Mouse (Mus musculus) embryonic facial prominence, embryonic 13.5 days (tissue): ENCODE results near the gene Rnf10. TPM values are rescaled to one million over a fixed set of nuclear protein-coding genes. Genes with fewer than 3 reads are reported as not detected.

ENCODE experiments used
- ATAC-seq: fragments of 200-750 bp; cut with Nextera tagmentation; 2 replicates; pipeline ENCODE4 v1.8.0; 2017; ENCODE audit warnings: low read depth; ENCODE audit not compliant: insufficient number of reproducible peaks, insufficient read depth, low FRiP score, low TSS enrichment
- H3K27ac ChIP-seq: fragments of 300-500 bp; sonication (generic); 2 replicates; pipeline ENCODE4 v1.5.1; 2015; ENCODE audit warnings: moderate library complexity, mild to moderate bottlenecking, inconsistent platforms
- H3K27me3 ChIP-seq: fragments of 300-500 bp; sonication (generic); 2 replicates; pipeline ENCODE4 v1.6.1; 2015; ENCODE audit warnings: mild to moderate bottlenecking, inconsistent platforms
- H3K36me3 ChIP-seq: fragments of 300-500 bp; sonication (generic); 2 replicates; pipeline ENCODE4 v1.6.1; 2015; ENCODE audit warnings: mild to moderate bottlenecking, inconsistent platforms
- H3K4me1 ChIP-seq: fragments of 300-500 bp; sonication (generic); 2 replicates; pipeline ENCODE4 v1.6.1; 2015; ENCODE audit warnings: inconsistent platforms
- H3K4me2 ChIP-seq: fragments of 300-500 bp; sonication (generic); 2 replicates; pipeline ENCODE4 v1.6.1; 2015; ENCODE audit warnings: moderate library complexity, mild to moderate bottlenecking, inconsistent platforms
- H3K4me3 ChIP-seq: fragments of 300-500 bp; sonication (generic); 2 replicates; pipeline ENCODE4 v1.5.1; 2015; ENCODE audit warnings: mild to moderate bottlenecking, inconsistent platforms
- H3K9ac ChIP-seq: fragments of 300-500 bp; sonication (generic); 2 replicates; pipeline ENCODE4 v1.6.1; 2015; ENCODE audit warnings: mild to moderate bottlenecking, inconsistent platforms
- H3K9me3 ChIP-seq: fragments of 300-500 bp; sonication (generic); 2 replicates; pipeline ENCODE4 v1.6.1; 2016; ENCODE audit warnings: inconsistent platforms
- WGBS: fragments of 180-500 bp; shearing (Covaris S2); methylation state at CpG from one replicate; pipeline ENCODE4 v1.1.7; 2015; ENCODE audit warnings: mixed read lengths; 5-methylcytosine and 5-hydroxymethylcytosine counted together
- polyA plus RNA-seq: library from polyadenylated mRNA; unstranded; fragments of >200 nt; fragmentation: Nextera tagmentation; extraction: Ambion mirVana; gene quantifications from 2 replicates; pipeline ENCODE4 v1.2.1, GENCODE M21; 2015

Gene Rnf10
- polyA plus RNA-seq, 1 experiment from 2014 or later = 136 TPM

GRCm38 (mm10) chr5:115300792-115301614, 28.3 kb upstream of the Rnf10 start, which contains the start of gene Dynll1:
Dynll1 (minus strand) TSS chr5:115300999.
- Histone ChIP-seq H3K9ac (peak within 1 kb of the TSS; percentile 94), H3K4me1 (peaks cover 32% of the 10 kb centered on the region), H3K4me3 (peak within 1 kb of the TSS; percentile 90), H3K9me3 (no peaks in the 10 kb centered on the region), H3K4me2 (peak within 1 kb of the TSS; percentile 78), H3K36me3 (peaks cover 32% of the 10 kb centered on the region), H3K27me3 (no peaks in the 10 kb centered on the region), H3K27ac (peak within 1 kb of the TSS; percentile 95)
- under 1% methylated on average over 64 of the region's 66 CpGs for WGBS
- peak; percentile 97 for ATAC-seq

GRCm38 (mm10) chr5:115300035-115300744, 27.5 kb upstream of the Rnf10 start:
- peak; percentile 11; the same call in 1 of the 2 replicates for ATAC-seq
- H3K36me3 ChIP-seq = peaks cover 40% of the 10 kb centered on the region
- no peaks in the 10 kb centered on the region for H3K9me3 ChIP-seq
- peak overlapping the region; percentile 95 for H3K27ac ChIP-seq
- peak overlapping the region; percentile 78 for H3K4me2 ChIP-seq
- H3K9ac ChIP-seq = peak overlapping the region; percentile 94
- under 1% methylated on average over 45 of the region's 46 CpGs for WGBS
- peaks cover 34% of the 10 kb centered on the region for H3K4me1 ChIP-seq
- H3K27me3 ChIP-seq = no peaks in the 10 kb centered on the region
- peak overlapping the region; percentile 90 for H3K4me3 ChIP-seq

GRCm38 (mm10) chr5:115296347-115296746, 23.6 kb upstream of the Rnf10 start:
- 85% methylated on average over 10 of the region's 10 CpGs for WGBS
- H3K4me3 ChIP-seq = no peak overlapping the region
- no peak for ATAC-seq
- no peak overlapping the region for H3K4me2 ChIP-seq
- H3K4me1 ChIP-seq = peaks cover 26% of the 10 kb centered on the region
- H3K9me3 ChIP-seq = no peaks in the 10 kb centered on the region
- no peak overlapping the region for H3K9ac ChIP-seq
- peak overlapping the region; percentile 18; the same call in 1 of the 2 replicates for H3K27ac ChIP-seq
- peaks cover 73% of the 10 kb centered on the region for H3K36me3 ChIP-seq
- no peaks in the 10 kb centered on the region for H3K27me3 ChIP-seq

- Histone ChIP-seq H3K4me1 (peaks cover 20% of the 10 kb centered on the region), H3K27me3 (no peaks in the 10 kb centered on the region), H3K4me3 (no peak overlapping the region), H3K4me2 (no peak overlapping the region), H3K9me3 (no peaks in the 10 kb centered on the region), H3K36me3 (peaks cover 90% of the 10 kb centered on the region), H3K9ac (no peak overlapping the region), H3K27ac (no peak overlapping the region)
- WGBS = 86% methylated on average over 8 of the region's 8 CpGs
- no peak for ATAC-seq
Measured at GRCm38 (mm10) chr5:115294173-115294572, 21.5 kb upstream of the Rnf10 start.

- Histone ChIP-seq H3K27ac (no peak overlapping the region), H3K4me1 (peaks cover 5% of the 10 kb centered on the region), H3K4me2 (no peak overlapping the region), H3K4me3 (no peak overlapping the region), H3K36me3 (peaks cover 48% of the 10 kb centered on the region), H3K9ac (no peak overlapping the region), H3K9me3 (no peaks in the 10 kb centered on the region), H3K27me3 (no peaks in the 10 kb centered on the region)
- WGBS = 88% methylated on average over 3 of the region's 3 CpGs
- ATAC-seq = no peak
Measured at GRCm38 (mm10) chr5:115284735-115285134, 12.0 kb upstream of the Rnf10 start.

GRCm38 (mm10) chr5:115280050-115280687, 7.5 kb upstream of the Rnf10 start:
- H3K27ac ChIP-seq = no peak overlapping the region
- peak overlapping the region; percentile 87 for H3K4me2 ChIP-seq
- ATAC-seq = no peak
- WGBS = 10% methylated on average over 17 of the region's 17 CpGs
- peak overlapping the region; percentile 87 for H3K9ac ChIP-seq
- no peaks in the 10 kb centered on the region for H3K9me3 ChIP-seq
- H3K36me3 ChIP-seq = peaks cover 17% of the 10 kb centered on the region
- H3K4me1 ChIP-seq = peaks cover 5% of the 10 kb centered on the region
- H3K4me3 ChIP-seq = peak overlapping the region; percentile 95
- H3K27me3 ChIP-seq = no peaks in the 10 kb centered on the region

- ATAC-seq = peak; percentile 74
Measured at GRCm38 (mm10) chr5:115279226-115280049, 6.7 kb upstream of the Rnf10 start, which contains the start of gene Coq5. Coq5 (plus strand) TSS chr5:115279666.

GRCm38 (mm10) chr5:115278785-115279184, 6.1 kb upstream of the Rnf10 start:
- Histone ChIP-seq H3K9ac (no peak overlapping the region), H3K9me3 (no peaks in the 10 kb centered on the region), H3K4me3 (no peak overlapping the region), H3K27me3 (no peaks in the 10 kb centered on the region), H3K36me3 (peaks cover 5% of the 10 kb centered on the region), H3K4me2 (no peak overlapping the region), H3K27ac (no peak overlapping the region), H3K4me1 (peaks cover 5% of the 10 kb centered on the region)
- ATAC-seq = no peak
- 47% methylated on average over 2 of the region's 2 CpGs for WGBS

More at GRCm38 (mm10) chr5:115279226-115280049, 6.7 kb upstream of the Rnf10 start, which contains the start of gene Coq5:
- Histone ChIP-seq H3K9ac (peak within 1 kb of the TSS; percentile 87), H3K36me3 (peaks cover 11% of the 10 kb centered on the region), H3K4me2 (peak within 1 kb of the TSS; percentile 87), H3K27ac (no peak within 1 kb of the TSS), H3K9me3 (no peaks in the 10 kb centered on the region), H3K4me1 (peaks cover 5% of the 10 kb centered on the region), H3K27me3 (no peaks in the 10 kb centered on the region), H3K4me3 (peak within 1 kb of the TSS; percentile 95)
- WGBS = 4% methylated on average over 45 of the region's 45 CpGs

- no peak overlapping the region for H3K4me2 ChIP-seq
- WGBS = 78% methylated on average over 1 of the region's 1 CpGs
- no peak for ATAC-seq
Measured at GRCm38 (mm10) chr5:115278053-115278452, 5.4 kb upstream of the Rnf10 start.

GRCm38 (mm10) chr5:115275998-115276397, 3.3 kb upstream of the Rnf10 start:
- no peak overlapping the region for H3K9ac ChIP-seq

More at GRCm38 (mm10) chr5:115278053-115278452, 5.4 kb upstream of the Rnf10 start:
- H3K27me3 ChIP-seq = no peaks in the 10 kb centered on the region
- no peak overlapping the region for H3K27ac ChIP-seq
- peaks cover 9% of the 10 kb centered on the region for H3K4me1 ChIP-seq
- no peak overlapping the region for H3K4me3 ChIP-seq
- no peak overlapping the region for H3K9ac ChIP-seq
- no peaks in the 10 kb centered on the region for H3K9me3 ChIP-seq
- no peaks in the 10 kb centered on the region for H3K36me3 ChIP-seq

More at GRCm38 (mm10) chr5:115275998-115276397, 3.3 kb upstream of the Rnf10 start:
- Histone ChIP-seq H3K9me3 (no peaks in the 10 kb centered on the region), H3K27ac (no peak overlapping the region), H3K27me3 (no peaks in the 10 kb centered on the region), H3K4me2 (no peak overlapping the region), H3K36me3 (no peaks in the 10 kb centered on the region), H3K4me3 (no peak overlapping the region), H3K4me1 (peaks cover 12% of the 10 kb centered on the region)
- ATAC-seq = no peak
- WGBS = 35% methylated on average over 14 of the region's 14 CpGs
